Mouse (Mus musculus): ENCODE results near the gene 4931428L18Rik.

GRCm38 (mm10) chr1:31017377-31017776, 205.1 kb downstream of the 4931428L18Rik start:
- no peak for TF ChIP-seq CTCF (IDR thresholded peaks at IDR 0.05; ENCODE audit: borderline replicate concordance, insufficient read depth, low read length)
- TF ChIP-seq POLR2A (IDR thresholded peaks at IDR 0.05; ENCODE audit: low read depth, low read length) = no peak

Measured in embryonic fibroblast, embryonic 13.5 days (primary cell).